Mouse (Mus musculus): ENCODE results near the gene Reep6.

DNA sequence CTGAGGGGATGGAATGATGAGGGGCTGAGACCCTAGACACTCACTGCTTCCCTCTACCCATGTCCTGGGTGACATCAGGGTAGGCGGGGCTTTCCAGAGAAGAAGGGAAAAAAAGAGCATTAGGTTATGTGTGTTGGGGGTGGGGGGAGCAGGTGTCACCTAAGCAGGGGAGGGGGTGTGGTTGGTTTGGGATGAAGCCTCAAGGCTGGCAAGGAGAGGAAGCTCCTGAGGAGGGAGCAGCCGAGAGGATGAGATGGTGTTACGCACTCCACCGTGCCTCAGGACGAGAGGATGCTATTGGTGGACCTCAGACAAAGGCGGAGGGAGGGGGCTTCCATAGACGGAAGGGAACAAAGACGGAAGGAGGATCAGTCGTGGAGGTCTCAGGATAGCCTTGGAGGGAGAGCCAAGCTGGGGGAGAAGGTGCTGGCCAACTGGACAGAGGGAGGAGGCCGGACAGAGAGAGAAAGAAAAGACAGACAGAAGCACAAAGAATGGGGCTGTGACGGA, 29.0 kb upstream of the Reep6 start:
- TF ChIP-seq MAFK (IDR thresholded peaks at IDR 0.05; ENCODE audit: insufficient read depth, low read depth, low read length) (no peak), ZNF384 (IDR thresholded peaks at IDR 0.05; ENCODE audit: low read depth, low read length) (no peak), HCFC1 (IDR thresholded peaks at IDR 0.05; ENCODE audit: borderline replicate concordance, insufficient read depth, low read length) (no peak)
